Mouse (Mus musculus) gastrocnemius, postnatal 14 days (tissue): Measurements from ENCODE around the gene Slc25a5. TPM values are rescaled to one million over a fixed set of nuclear protein-coding genes. Genes with fewer than 3 reads are reported as not detected.

Experiments
- DNase-seq: peaks from one replicate; pipeline ENCODE4 v3.0.0; 2021; ENCODE audit warnings: mixed read lengths
- intact Hi-C: fragments of 180-260 bp; cut with DNase I; formaldehyde crosslinking; loops from one replicate; pipeline ENCODE4 v1.15.1; 2025; ENCODE audit warnings: low total_unique reads
- total RNA-seq, 2 experiments: library from RNA; stranded (reverse); gene quantifications; 2 replicates each; pipeline ENCODE4 v1.2.3; 2021

The Slc25a5 gene
- total RNA-seq, 2 experiments from 2014 or later = 163 to 168 TPM

DNA sequence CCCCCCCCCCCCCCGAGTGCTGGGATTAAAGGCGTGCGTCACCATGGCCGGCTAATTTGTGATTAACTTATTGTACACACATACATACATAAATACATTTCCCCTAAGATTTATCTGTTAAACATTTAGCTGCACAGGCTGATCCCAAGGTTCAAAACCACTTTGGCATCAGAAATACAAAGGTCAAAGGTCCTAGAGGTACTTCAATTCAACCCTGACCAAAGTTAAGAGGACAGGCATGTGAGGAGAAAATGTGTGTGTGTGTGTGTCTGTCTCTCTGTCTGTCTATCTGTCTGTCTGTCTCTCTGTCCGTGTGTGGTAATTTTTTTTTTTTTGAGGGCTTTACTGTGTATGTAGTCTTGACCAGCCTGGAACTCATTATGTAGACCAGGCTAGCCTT is 31.4 kb downstream of the Slc25a5 start:
- intact Hi-C loops = no loop called here
- no peak for DNase-seq

DNA sequence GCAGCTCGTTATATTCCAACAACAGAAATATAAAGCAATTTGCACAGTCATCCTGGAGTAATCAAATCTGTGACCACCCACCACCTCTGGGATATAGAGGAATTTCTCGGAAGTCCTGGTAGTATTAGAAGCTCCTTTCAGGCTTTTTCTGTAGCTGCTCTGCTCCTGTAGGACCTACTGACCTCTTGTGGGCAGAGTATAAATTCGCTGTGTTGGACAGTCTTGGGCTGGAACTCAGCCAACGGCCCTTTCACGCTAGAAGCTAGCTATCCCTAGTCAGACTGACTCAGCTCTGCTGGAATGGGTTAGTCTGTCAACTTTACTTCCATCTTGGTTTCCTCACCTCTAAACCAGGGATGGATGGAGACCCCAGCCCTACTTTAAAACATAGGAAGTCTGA is 34.8 kb downstream of the Slc25a5 start:
- DNase-seq = peak; percentile 58
- intact Hi-C loops = loop anchor here (5.0 to 10.0 kb wide), 2 partner anchors 68 to 75 kb away; partner anchors contain the start of gene Nkrf

DNA sequence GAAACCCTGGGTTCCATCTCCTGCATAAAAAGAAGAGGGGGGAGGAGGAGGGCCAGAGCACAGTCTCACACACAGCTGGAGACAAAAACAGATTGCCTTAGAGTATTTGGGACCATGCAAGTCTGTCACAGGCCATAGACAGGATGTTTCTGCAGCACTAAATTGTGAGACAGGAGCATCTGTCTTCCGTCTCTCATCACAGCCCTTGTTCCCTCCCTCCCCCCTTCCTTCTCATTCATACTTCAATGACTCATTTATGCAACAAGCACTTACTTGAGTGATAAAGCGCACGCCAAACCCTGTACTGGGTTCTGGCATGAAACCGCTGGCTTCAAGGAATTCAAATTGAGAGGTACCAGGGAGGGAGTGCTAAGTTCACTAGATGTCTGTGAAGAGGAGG is 36.2 kb downstream of the Slc25a5 start:
- intact Hi-C loops = loop anchor here (5.0 to 10.0 kb wide), 2 partner anchors 69 to 73 kb away; partner anchors contain the start of gene Nkrf
- no peak for DNase-seq

DNA sequence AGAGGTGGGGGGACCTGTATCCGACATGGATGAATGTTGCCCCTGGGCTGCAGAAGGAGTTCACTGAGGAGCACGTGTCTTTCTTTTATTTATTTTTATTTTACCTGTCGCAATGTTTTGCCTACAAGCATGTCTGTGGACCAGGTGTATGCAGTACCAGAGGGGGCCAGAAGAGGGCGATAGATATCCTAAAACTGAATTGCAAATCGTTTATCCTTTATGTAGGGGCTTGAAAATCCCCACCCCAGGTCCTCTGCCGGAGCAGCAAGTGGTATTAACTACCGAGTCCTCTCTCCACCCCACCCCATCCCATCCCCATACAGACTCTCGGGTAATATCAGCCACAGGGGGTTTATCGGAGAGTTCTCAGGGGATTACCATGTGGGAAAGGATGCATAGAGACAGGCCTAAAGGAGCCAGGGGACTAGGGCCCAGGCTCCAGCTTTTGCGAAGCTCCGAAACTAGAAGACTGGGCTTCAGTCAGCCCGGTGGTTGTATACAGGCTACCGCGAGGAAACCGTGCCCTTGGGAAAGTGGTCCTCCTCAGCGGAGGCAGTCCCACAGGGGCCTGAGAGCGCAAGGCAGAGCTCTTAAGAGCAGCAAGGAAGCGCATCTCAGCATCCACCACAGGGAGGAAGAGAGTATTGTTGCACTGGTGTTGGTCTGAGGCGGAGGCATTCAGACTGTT is 38.1 kb downstream of the Slc25a5 start:
- intact Hi-C loops = loop anchor here (5.0 to 10.0 kb wide), 2 partner anchors 71 kb away; partner anchors contain the start of gene Nkrf
- DNase-seq = peak; percentile 46

DNA sequence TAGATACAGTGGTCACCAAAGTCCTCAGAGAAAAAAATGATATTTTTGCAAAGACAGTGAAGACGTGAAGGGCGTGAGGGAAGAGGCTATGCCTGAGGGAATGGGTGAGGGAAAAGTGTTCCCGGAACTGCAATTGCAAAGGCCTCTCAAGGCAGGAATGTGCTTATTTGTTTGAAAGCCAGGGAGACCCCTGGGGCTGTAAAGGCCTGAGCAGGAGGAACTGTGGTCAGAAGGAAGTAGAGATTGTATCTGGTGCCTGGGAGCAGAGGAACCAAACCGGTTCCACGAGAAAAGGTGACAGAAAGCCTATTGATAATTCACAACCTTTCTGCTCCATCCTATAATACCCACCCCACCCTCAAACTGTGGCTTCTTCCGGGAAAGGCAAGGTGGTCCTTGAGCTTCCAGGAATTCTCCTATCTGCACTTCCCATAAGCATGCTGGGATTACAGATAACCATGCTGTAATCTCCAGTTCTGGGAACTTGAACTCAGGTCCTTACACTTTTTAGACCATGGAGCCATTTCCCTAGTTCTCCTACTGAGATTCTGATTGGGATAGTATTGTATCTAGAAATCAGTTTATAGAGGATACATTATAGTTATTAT is 41.7 kb downstream of the Slc25a5 start:
- intact Hi-C loops = loop anchor here (10.0 kb wide), 1 partner anchor 68 kb away; the partner anchor contains the start of gene Nkrf
- DNase-seq = no peak

DNA sequence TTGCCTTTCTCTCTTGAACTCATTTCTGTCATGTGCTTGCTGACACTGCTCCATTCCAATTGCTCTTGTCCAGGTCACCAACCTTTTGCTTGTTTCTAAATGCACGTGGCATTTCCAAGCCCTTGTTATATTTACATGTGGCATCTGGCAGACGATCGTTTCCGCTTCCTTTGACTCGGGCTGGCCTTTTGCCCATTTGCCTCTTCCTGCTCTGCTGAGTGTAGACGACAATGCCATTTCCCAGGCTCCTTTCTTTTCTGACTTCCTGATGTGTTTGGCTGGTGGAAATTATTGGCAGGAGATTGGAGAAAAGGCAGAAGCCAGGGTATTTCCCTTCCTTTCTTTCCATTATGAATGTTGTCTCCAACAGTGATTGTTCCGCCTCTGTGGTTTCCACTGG is 43.9 kb downstream of the Slc25a5 start:
- intact Hi-C loops = loop anchor here (10.0 kb wide), 1 partner anchor 65 kb away; the partner anchor contains the start of gene Nkrf
- DNase-seq = peak; percentile 26

DNA sequence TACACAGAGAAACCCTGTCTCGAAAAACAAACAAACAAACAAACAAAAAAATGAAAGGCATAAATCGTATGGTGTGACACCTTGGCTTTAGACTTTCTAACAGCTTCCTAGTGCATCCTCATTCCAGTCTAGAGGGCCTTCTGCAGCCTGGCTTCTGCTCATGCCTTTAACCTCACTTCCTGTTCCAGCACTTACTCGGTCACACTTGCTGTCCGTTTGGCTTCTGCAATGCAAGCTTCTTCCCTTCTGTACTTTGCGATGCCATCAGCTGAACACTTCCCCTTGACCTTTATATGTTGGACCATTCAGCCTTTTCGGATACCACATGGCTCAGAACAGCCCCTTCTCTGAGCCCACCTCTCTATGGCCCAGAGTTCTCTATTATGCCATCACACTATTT is 46.2 kb downstream of the Slc25a5 start:
- no peak for DNase-seq
- intact Hi-C loops = no loop called here

DNA sequence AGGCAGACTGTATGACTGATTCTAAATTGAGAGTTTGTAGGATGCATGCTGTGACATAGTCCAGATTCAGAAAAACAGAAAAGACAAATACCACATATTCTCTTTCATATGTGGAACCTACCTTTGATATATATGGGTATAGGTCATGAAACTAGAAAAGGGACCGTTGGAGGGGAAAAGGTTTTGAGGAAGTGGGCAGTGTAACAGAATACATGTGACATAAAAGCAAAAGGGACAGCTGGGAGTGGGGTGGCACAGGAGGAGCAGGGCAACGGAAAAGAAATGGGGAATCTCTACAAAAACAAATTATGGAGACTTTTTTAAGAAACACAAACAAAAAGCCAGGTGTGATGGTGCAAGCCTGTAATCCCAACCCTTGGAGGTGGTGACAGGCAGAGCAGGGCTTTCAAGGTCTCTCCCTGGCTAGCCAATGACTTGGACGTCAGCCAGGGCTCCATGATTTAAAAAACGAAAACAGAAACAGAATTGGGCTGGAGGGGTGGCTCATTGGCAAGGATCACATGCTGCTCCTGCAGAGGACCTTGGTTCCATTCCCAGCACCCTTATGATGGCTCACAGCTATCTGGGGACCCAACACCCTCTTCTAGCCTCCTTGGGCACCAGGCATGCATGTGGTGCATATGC is 48.0 kb downstream of the Slc25a5 start:
- intact Hi-C loops = no loop called here
- DNase-seq = no peak

DNA sequence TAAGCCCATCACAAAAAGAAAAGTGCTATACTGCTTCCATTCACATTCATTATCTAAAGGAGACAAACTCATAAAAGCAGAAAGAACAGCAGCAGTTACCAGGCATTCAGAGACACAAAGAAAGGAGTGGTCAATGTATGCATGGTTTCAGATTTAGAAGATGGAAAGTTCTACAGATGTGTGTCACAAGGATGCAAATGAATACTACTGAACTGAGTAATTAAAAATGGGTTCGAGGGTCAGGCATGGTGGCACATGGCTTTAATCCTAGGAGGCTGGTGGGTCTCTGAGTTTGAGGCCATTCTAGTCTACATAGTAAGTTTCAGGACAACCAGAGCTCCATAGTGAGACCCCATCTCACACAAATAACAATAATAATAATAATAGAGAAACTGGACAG is 51.7 kb downstream of the Slc25a5 start:
- DNase-seq = no peak
- intact Hi-C loops = no loop called here

Other genes starting within 250 kb of the Slc25a5 start
- gene Pgrmc1, start 197.4 kb upstream of the Slc25a5 start, total RNA-seq = 10 to 100 TPM; 17.3 to 19.0 TPM
- 1 to 10 TPM; 1.4 to 1.6 TPM for gene Akap17b, start 150.3 kb upstream of the Slc25a5 start, total RNA-seq
- under 1 TPM in 1 of 2 experiments, not detected in 1; 0.25 TPM for gene Slc25a43, start 52.0 kb upstream of the Slc25a5 start, total RNA-seq
- 10 to 100 TPM; 36.8 to 38.6 TPM for gene Ube2a, start 78.2 kb downstream of the Slc25a5 start, total RNA-seq
- 10 to 100 TPM; 11.3 to 11.7 TPM for gene C330007P06Rik, start 78.5 kb downstream of the Slc25a5 start, total RNA-seq
- gene Nkrf, start 107.2 kb downstream of the Slc25a5 start, total RNA-seq = 1 to 10 TPM; 3.7 to 4.2 TPM
- 1 to 10 TPM; 4.3 to 7.0 TPM for gene Sept6, start 196.1 kb downstream of the Slc25a5 start, total RNA-seq